Mouse (Mus musculus) cerebellum, postnatal 14 days (tissue): ENCODE data around the gene Bcl7a.

ENCODE experiments used
- DNase-seq, 2 experiments: peaks; one replicate each; pipeline ENCODE4 v3.0.0; 2021; ENCODE audit warnings: mixed read lengths in 2 of 2

Gene Bcl7a

GRCm38 (mm10) chr5:123423885-123424284, 80.3 kb downstream of the Bcl7a start:
- DNase-seq, result no peak
